Mouse (Mus musculus): ENCODE measurements around the gene Taf1. TPM values are rescaled to one million over a fixed set of nuclear protein-coding genes. Genes with fewer than 3 reads are reported as not detected.

Taf1 gene
- polyA plus RNA-seq, 1 experiment = 47.7 TPM

GRCm38 (mm10) chrX:101646621-101647020 is 114.1 kb downstream of the Taf1 start:
- no peak for DNase-seq (ENCODE audit: extremely low spot score in 1 of 2, low spot score in 1 of 2)

Other genes with a start within 250 kb of the Taf1 start
- gene Nlgn3, start 233.6 kb upstream of the Taf1 start, polyA plus RNA-seq (2012; rRNA removed) = 51.7 and 58.2 TPM in 2 replicates
- gene Gjb1, start 156.4 kb upstream of the Taf1 start, polyA plus RNA-seq (2012; rRNA removed) = 15.3 and 17.3 TPM in 2 replicates
- 182 and 236 TPM in 2 replicates for gene Zmym3, start 111.9 kb upstream of the Taf1 start, polyA plus RNA-seq (2012; rRNA removed)
- gene Nono, start 103.4 kb upstream of the Taf1 start, polyA plus RNA-seq (2012; rRNA removed) = 157 and 159 TPM in 2 replicates
- gene Itgb1bp2, start 83.6 kb upstream of the Taf1 start, polyA plus RNA-seq (2012; rRNA removed) = 1.7 and 2.0 TPM in 2 replicates
- 360 and 403 TPM in 2 replicates for gene Ogt, start 107.3 kb downstream of the Taf1 start, polyA plus RNA-seq (2012; rRNA removed)
- 0.25 and 0.46 TPM in 2 replicates for gene Cxcr3, start 201.5 kb downstream of the Taf1 start, polyA plus RNA-seq (2012; rRNA removed)